Mouse (Mus musculus) testis, postnatal 14 days (tissue): ENCODE data around the gene Pip5k1c.

Source experiments
- DNase-seq: peaks from one replicate; pipeline ENCODE4 v3.0.0; 2021; ENCODE audit warnings: low spot score

Pip5k1c gene

DNA sequence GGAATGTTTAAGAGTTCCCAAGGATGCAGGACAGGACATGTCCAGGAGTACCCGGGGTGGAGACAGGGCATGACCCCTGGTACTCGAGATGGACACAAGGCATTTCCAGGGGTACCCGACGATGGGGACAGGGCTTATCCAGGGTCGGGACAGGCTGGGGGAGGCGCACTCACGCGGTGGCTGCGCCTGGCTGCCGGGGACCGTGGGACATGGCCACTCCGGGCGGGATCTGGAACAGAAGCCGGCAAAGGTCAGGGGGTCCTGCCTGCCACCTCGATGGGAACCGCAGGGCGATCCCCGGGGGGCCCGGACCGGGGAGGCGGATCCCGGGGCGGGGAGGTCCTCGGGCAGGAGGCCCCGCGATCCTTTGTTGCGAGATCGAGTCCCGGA lies 57.2 kb downstream of the Pip5k1c start:
- DNase-seq, result no peak

DNA sequence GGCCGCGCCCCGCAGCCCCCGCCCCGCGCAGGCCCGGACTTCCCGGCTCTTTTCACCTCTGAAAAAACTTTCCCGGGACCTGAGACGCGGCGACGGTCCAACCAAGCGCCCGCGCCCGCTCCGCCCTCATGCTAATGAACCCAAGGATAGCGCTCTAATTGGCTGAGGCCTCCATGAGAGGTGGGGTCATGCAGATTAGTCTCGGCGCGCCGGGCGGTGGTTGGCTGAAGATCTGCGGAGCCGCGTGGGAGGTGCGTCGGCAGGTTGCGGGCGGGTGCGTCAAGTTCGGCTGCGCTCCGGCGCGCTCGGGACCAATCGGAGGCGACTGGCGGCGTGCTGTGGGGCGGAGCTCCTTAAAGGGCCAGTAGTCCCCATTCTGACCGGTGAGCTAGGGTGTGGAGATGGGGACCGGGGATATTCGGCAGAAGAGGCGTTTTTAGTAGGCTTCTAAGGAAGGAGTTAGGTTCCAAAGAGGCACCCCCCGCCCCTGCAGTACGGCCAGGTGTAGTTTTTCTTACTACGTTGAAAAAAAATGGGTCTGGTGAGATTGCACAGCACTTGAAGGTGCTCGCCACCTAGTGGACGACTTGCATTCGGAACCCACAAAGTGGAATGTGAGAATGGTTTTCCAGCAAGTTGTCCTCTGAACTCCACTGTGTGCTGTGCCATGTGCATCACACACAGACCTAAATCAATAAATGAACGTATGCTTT lies 57.7 kb downstream of the Pip5k1c start, which contains the start of gene Hmg20b:
Gene Hmg20b (minus strand): TSS at position 130 of the 713 bp plus-strand sequence.
- peak; percentile 100 for DNase-seq

DNA sequence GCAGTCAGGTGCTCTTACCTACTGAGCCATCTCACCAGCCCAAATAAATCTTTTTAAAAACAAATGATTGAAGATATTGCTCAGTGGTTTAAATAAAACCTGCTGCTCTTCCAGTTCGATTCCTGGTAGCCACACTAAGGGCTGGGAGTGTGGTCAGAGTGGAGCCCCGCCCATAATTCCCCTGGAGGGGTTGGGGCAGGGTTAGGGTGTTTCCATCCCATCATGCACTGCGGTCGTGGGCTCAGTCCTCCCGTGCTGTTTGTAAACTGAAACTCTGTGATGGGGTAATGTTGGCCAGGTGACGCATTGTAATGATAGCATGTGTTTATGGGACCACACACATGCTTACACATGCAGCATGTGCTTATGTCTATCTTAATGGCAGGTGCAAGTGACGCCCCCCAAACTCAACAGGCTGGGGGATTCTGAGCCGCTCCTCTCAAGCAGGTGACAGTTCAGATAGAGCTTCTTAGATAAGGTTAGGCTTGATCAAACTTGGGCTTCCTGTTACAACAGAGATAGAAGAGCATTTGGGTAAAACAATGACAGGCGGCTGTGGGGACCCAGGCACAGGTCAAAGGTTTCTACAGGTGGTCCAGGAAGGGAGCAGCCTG lies 59.0 kb downstream of the Pip5k1c start:
- no peak for DNase-seq

DNA sequence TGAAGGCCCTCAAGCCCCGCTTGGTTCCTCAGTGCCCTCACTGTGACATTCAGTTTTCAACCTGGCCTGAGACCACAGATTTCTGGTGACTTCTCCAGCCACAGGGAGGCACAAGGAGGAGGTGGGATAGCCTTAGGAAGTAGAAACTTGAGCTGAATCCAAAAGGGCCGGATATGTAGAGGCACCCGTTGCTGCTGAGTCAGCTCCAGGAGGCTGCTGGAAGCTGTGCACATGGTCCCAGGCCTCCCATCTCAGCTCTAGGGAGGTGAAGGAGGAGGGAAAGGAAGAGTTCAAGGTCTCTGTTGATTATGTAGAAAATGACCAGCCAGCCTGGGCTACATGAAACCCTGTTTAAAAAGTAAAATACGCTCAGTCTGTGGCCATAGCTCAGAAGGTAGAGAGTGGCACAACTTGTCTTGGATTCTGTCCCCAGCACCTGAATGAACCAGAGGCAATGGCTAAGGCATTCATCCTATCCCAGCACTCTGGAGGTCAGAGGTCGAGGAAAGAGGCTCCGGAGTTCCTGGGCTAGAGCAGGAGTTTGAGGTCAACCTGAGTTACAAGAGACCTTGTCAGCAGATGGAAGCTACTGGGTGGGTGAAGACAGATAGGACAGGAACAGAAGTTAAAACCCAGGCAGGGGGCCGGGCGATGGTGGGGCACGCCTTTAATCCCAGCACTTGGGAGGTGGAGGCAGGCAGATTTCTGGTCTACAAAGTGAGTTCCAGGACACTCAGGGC lies 62.1 kb downstream of the Pip5k1c start:
- DNase-seq, result no peak

DNA sequence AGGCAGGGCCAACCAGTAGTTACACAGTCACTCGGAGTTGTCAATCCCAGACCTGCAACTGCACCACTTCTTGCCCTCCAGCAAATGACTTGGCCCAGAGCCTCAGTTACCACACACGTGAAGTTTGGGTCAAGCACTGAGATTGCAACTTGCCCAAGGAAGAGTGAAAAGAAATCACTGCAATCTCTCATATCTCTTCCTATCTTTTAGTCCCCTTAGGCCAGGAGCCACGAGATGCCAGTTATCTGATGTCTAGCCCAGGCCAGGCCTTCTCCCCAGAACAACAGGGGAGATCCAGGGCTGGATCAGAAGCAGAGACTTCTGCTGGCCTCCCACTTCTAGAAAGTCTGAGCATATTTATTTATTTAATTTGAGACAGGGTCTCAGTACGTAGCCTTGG lies 62.8 kb downstream of the Pip5k1c start:
- DNase-seq, result no peak

DNA sequence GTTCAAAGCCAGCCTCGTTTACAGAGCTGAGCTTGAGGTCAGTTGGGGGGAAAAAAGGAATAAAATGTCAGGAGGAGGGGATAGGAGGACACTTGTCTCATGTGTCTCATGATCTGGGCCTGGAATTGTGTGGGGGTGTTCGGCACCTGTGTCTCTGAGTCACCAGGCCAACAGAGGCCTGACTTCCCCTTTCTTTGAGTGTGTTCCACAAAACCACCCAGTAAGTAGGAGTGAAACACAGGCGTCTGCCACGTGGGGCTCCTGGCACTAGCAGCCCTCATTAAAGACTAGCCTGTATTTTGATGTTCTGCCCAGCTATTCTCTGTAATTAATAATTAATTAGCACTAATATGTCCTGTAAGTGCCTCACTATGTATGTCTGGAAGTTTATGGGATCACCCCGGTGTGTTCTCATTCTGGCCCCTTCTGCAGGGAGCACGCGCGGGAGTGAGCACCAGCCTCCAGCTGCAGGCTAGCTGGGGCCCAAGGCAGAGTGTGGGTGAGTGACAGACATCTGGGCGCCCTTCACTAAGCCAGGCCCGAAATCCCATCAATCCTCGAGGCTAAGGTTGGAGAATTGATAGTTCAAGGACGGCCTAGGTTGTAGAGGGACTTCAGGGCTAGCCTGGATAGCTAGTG lies 63.7 kb downstream of the Pip5k1c start:
- no peak for DNase-seq

DNA sequence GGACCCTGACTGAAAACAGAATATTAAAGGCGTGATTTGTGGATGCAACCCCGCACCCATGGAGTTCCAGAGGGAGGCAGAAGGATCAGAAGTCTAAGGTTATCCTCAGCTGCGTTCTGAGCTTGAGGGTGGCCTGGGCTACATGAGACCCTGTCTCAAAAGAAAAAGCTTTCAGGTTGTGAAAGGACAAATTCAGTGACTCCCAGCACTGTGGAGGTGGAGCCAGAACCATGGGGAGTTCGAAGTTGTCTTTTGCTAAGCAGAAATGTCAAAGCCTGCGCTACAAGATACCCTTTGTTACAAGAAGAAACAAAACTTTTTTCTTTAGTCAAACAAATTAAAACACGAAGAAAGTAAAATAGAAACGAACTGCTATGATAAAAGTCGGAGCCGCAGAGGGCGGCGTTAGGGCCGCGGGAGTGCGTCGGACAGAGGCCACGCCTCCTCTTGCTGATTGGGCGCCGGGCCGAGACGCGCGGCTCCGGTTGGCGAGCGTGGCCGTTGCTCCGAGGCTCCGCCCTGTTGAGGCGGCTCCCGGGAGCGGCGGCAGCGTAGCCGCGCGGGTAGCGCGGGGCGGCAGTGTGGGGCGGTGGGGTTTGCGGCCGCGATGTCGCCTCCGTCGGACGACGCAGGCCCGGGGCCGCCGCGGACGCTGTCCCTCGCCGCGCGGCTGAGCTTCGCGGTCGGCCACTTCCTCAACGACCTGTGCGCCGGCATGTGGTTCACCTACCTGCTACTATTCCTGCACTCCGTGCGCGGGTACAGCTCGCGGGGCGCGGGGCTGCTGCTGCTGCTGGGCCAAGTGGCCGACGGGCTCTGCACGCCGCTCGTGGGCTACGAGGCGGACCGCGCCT lies 64.5 kb downstream of the Pip5k1c start, which contains the start of gene Mfsd12:
Gene Mfsd12 (plus strand): TSS at position 501 of the 854 bp plus-strand sequence.
- DNase-seq, result peak; percentile 91

DNA sequence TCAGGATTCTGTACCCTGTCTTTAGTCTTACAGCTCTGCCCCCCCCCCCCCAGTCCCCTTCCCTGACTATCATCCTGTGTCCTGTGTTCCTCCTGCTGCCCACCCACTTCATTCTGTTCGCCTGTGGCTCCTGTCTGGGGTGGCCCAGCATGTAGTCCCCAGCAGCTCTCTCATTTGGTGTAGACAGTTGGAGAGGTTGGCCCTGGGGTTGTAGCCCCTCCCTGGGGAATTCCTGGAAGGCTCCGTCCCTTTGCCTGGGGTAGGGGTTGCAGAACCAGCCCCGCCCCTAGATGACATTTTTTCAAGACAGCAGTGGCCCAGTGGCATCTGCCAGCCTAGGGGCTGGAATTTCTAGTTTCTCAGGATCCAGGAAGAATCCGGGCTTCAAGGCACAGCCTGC lies 65.4 kb downstream of the Pip5k1c start:
- no peak for DNase-seq

DNA sequence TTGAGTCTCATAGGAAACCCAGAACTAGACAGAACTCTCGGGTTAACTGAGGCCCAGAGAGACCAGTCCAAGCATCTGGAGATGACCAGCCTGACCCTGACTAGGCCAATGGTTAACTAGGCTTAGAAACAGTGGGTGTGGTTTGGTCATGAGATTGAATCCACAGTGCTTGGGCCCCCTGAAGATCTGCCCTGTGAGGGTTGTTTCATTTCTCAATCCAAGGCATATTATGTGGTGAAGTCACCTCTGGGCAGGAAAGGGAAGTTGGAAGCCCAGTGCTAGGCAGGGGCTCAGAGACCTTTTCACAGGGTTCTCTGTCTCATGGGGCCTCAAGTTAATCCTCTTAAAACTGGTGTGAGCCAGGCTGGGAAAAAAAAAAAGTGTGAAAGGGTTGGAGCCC lies 66.1 kb downstream of the Pip5k1c start:
- DNase-seq, result no peak

DNA sequence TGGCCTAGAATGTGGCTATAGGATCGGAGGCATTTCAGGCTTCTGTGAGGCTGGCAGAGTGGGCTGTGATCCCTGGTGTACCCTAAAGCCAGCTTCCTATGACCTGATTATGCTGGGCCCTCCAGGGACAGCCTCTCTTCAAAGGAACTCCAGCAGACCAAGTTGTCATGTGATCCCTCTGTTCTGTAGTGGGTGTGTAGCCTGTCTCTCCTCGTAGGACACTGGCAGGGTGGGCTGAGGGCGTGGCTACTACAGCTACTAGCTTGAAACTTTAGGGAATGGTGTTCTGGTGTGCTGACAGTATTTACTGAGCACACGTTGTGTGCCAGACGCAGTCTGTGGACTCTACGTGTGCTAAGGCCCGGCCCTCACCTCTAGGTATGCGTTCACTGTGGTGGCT lies 68.0 kb downstream of the Pip5k1c start:
- no peak for DNase-seq

DNA sequence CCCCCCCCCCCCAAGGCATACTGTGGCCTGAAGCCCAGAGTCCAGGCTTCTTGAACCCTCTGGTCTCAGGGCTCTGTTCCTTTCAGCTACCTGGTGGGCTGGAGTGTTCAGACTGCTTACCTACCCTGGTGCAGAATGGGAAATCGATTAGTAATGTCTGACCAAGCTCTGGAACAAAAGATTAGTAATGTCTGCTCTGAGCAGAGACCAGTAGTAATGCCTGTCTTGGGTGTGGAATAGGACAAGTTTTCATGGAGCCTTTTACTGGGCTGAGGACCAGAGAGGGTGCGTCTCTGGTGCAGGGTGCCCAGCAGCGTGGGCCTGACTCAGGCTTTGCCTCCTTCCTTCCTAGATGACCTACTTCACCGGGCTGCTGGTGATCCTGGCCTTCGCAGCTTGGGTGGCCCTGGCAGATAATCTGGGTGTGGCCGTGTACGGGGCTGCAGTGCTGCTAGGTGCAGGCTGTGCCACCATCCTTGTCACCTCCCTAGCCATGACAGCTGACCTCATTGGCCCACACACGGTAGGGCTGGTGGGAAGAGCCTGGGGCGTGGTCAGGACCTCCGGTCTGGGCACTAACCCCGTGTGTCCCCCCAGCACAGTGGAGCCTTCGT lies 69.7 kb downstream of the Pip5k1c start:
- DNase-seq, result no peak

DNA sequence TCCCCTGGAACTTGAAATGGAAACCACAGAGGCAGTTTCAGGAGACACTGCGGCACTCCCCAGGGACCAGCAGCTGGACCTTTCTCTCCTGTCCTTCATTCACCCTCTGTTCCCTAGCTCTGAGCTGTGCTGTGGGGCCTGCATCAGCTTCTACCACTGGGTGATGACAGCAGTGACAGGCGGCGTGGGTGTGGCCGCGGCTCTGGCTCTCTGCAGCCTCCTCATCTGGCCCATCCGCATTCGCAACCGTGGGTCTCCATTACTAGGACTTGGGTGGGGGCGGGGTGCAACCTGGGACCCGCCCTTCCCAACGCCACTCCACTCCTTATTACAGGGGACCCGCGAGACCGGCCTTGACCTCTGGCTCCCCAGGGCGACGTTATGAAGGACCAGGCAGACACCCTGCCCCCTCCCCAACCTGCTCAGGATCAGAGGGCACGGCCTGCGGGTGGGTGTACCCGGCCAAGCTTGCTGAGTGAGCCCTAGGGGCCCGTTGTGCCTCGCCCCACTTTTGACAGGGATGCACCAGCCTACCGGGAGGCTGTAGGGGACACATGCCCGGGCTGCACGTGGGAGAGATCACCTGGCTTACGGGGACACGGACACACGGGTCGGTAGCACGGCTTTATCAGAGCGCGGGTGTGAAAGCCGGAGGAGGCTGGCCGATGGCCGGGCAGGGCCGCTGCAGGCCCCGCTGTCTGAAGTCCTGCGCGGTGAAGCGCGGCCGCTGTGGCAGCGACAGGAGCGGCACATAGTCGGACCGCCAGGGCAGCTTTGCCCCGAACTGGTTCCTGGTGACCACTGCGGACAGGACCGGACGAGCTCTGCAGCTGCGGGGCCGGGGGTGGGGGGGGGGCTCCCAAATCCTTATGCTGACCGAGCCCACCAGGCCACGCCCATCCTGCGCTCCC lies 70.9 kb downstream of the Pip5k1c start:
- DNase-seq, result no peak

DNA sequence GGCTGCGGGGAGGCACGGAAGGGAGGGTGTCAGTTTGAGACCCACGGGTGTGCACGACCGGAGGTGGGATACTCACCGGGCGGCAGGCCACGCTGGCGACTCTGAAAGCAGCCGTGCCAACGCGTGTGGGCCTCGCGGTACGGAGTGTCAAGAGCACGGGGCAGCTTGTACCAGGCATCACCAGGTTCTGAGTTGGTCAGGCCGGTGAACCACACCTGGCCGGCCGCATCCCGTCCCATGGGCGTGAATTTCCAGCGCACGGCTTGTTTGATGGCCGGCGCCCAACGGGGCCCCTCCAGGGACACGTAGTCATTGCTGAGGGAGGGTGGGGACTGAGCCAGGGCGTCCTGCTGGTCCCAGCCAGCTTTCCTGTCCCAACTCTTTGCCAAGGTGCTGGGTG lies 71.9 kb downstream of the Pip5k1c start:
- peak; percentile 46 for DNase-seq

DNA sequence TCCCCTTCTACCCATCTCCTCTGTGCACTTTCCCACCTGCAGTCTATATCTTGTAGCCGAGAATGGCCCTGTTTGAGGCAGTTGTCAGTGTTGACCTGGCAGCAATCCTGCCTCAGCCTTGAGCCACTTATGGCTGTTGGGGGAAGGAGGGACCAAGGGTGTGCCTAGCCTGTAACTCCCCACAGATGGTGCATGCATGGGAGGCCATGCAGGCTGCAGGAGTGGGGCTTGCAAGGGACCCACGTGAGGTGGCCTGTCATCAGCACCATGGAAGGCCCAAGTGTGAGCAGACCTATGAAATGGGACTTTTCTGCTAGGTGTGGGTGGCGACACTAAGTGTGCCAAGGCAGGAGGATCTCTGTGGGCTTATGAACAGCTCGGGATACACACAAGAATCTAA lies 72.3 kb downstream of the Pip5k1c start:
- no peak for DNase-seq

DNA sequence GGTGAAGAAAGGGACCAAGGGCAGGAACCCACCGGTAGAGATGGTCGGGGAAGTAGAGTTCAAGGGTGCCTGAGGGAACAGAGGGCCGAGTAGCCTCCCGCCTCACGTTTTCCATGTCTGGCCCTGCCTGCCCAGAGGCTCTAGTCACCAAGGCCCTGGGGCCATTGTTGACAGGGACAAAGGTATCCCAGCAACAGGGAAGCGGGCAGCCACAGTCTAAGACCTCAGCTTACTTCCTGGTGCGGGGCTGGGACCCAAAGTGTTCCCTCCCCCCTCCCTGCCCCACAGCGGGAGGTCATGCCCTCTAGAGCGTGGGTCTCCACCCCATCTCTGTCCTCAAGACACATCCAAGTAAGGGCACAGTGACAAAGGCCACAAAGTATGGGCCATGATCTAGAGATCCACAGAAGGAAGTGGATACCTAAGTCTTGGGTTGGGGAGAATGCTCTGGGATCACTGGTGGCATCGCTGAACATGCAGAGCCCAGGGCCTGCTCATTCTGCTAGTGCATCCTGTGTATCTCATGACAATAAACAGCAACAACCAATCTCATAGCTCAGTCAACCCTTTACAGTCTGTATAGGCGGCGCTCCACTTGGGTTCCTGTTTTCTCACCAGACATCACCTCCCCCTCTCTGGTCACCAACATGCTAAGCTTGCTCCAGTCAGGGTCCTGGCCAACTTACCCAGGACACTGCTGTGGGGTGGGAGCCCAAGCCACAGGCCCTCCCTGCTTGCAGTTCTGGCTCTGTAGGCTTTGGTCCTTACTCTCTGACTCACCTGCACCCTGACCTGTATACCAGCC lies 73.1 kb downstream of the Pip5k1c start, which contains the start of gene 4930404N11Rik:
Gene 4930404N11Rik (minus strand): TSS at position 145 of the 805 bp plus-strand sequence.
- DNase-seq, result no peak

DNA sequence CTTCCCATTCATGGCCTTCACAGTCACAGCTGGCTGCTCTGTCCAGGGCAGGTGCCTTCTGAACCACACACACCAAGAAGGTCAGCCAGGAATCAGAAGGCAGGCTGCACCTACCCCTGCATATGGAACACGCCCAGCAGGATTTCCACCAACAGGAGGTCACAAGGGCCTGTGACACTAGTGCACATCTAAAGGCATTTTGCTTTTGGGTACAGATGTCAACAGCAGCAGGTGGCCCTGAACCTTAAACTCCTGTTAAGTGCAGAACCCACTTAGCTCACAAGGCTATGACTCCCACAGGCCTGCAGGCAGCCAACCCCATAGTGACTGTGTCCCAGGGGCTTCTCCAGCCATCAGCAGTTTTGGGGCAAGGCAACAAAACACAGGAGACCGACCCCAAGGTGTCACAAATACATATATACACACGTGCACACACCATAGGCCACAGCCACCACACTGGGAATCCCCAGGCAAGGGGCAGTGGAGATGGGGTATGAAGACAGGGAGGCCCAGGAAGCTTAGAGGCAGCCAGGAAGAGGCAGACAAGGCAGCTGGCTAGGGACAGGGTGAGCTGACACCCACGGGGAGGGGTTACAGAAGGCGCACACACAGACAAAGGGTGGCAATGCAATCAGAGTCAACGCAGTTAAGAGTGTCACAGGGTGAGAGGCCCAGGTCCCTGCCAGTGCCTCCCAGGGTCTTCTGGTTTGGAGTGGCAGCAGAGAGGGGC lies 73.9 kb downstream of the Pip5k1c start:
- no peak for DNase-seq

DNA sequence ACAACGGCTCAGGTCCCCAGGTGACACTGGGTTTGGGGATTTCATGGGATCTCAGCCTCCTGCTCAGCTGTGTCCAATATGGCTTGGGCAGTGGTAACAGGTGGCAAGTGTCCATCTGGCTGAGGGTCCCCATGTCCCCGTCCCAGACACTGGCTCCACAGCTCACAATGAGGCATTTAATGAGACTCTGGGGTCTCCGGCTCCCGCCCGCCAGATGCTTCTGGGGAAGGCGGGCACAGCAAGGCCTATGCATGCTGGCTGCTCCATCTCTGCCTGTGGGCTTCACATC lies 74.4 kb downstream of the Pip5k1c start:
- no peak for DNase-seq
